Mouse (Mus musculus): ENCODE measurements at regions not wholly inside any gene's neighbourhood (a gene's known extent, or its start where the extent isn't known, plus 50 kb on each side); places are given as distances from the start of the nearest gene placed in this dataset.

- TF ChIP-seq CTCF (IDR thresholded peaks at IDR 0.05 in 2 of 3, conservative IDR thresholded peaks at IDR 0.05 in 1 of 3; ENCODE audit: control insufficient read depth in 1 of 3, insufficient read depth in 1 of 3, low read depth in 2 of 3, low read length in 3 of 3, poor library complexity in 1 of 3, severe bottlenecking in 1 of 3) (no peak), USF1 (IDR thresholded peaks at IDR 0.05; ENCODE audit: low read depth, low read length) (no peak), TAL1 (IDR thresholded peaks at IDR 0.05; ENCODE audit: low read length) (no peak), EP300 (IDR thresholded peaks at IDR 0.05; ENCODE audit: low read depth in 1 of 2, low read length in 2 of 2) (no peak), NELFE (IDR thresholded peaks at IDR 0.05; ENCODE audit: low read depth, low read length) (no peak), POLR2AphosphoS2 (IDR thresholded peaks at IDR 0.05; ENCODE audit: low read length) (no peak), TBP (IDR thresholded peaks at IDR 0.05; ENCODE audit: low read depth, low read length) (no peak), JUND (IDR thresholded peaks at IDR 0.05; ENCODE audit: low read depth, low read length) (no peak), E2F4 (IDR thresholded peaks at IDR 0.05; ENCODE audit: borderline replicate concordance, low read depth, low read length) (no peak), CHD2 (IDR thresholded peaks at IDR 0.05; ENCODE audit: low read length) (no peak), POLR2A (IDR thresholded peaks at IDR 0.05; ENCODE audit: control insufficient read depth in 1 of 2, insufficient read depth in 1 of 2, low read depth in 1 of 2, low read length in 2 of 2, poor library complexity in 1 of 2) (no peak), GABPA (IDR thresholded peaks at IDR 0.05; ENCODE audit: low read depth, low read length) (no peak)
Observed at GRCm38 (mm10) chr14:72939067-72939393, 109.9 kb downstream of the Cysltr2 start.

All from MEL (cell line).